Mouse (Mus musculus): Measurements from ENCODE around the gene Rbm20. TPM values are rescaled to one million over a fixed set of nuclear protein-coding genes. Genes with fewer than 3 reads are reported as not detected.
A peak's percentile ranks its signal among the peaks of the same experiment; 100 is the strongest.

The Rbm20 gene
- polyA plus RNA-seq, 1 experiment, result 3.8 TPM

DNA sequence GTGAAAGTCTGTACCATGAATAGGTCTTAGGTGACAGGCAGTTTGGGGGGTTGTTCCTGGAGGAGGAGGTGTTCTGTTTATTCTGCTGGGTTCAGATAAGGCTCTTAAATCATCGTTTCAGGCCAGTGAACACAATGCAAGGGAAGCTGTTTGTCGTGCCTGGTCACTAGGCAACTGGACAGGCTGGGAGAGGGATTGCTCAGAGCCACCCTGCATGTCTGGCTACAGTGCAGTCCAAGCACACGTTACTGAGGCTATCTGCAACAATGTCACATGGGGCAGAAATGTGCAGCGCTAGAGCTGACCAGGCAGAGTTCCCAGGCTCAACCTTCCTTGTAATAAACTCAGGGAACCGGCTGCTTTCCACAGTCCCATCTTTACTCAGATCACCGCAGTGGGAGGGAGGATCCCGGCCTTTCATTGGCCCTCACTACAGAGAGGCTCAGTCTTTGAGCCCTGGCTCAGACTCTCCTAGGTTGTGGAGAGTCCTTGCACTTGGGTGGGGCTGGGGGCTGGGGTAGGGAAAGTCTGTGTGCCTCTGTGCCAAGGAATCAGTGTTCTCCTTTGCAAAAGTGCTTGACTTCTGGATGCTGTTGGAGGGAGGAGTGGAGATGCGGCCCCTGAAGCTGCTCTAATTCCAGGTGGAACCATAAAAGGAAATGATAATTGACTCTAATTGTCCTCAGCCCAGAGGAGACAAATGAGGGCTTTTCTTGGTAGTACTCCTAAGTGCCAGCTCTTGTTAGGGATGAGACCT is 153.5 kb downstream of the Rbm20 start:
- Histone ChIP-seq H3K4me3 (replicated peaks; ENCODE audit: extremely low read depth, low read depth, low read length) (no peak overlapping the region), H3K4me1 (ENCODE audit: control insufficient read depth, insufficient read depth, low read length) (no peaks in the 10 kb centered on the region; the same call in 1 of the 2 replicates)
- WGBS, result 9% methylated on average over 8 of the region's 8 CpGs
- TF ChIP-seq POLR2A (IDR thresholded peaks at IDR 0.05; ENCODE audit: borderline replicate concordance, extremely low read depth, low read depth, low read length), result no peak
- TF ChIP-seq CTCF (IDR thresholded peaks at IDR 0.05; ENCODE audit: insufficient read depth, low read length), result no peak
- DNase-seq, result no peak

DNA sequence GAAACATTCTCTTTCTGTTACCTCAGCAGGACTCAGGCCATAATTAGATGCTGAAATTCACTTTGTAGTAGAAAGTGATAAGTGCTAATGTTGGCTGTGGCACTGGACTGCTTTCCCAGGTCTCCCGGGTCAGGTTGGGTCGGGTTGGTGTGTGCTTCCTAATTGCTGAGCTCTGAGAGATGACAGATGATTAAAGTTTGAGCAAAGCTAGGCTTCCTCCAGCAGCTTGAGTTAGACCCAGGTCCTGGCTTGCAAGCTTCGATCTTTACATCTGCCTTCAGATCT is 154.0 kb downstream of the Rbm20 start:
- H3K4me1 ChIP-seq (ENCODE audit: control insufficient read depth, insufficient read depth, low read length), result no peaks in the 10 kb centered on the region; the same call in 1 of the 2 replicates
- H3K4me3 ChIP-seq (replicated peaks; ENCODE audit: extremely low read depth, low read depth, low read length), result no peak overlapping the region
- no peak for DNase-seq
- TF ChIP-seq CTCF (IDR thresholded peaks at IDR 0.05; ENCODE audit: insufficient read depth, low read length) (no peak), POLR2A (IDR thresholded peaks at IDR 0.05; ENCODE audit: borderline replicate concordance, extremely low read depth, low read depth, low read length) (no peak)
- WGBS, result 40% methylated on average over 3 of the region's 3 CpGs

DNA sequence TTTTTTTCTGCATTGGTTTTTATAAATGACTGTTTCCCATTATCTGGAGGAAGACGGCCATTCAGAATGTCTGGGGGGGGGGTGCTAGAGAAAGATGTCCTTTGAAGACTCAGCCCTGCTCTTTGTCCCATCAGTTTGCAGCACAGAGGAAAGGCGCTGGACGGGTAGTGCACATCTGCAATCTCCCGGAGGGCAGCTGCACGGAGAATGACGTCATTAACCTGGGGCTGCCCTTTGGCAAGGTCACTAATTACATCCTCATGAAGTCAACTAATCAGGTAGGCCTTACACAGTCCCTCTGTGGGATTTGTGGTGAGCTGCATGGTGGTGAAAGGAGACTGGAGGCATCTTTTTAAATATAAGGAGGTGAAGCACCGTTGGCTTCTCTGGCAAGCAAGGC is 155.4 kb downstream of the Rbm20 start:
- Histone ChIP-seq H3K4me1 (ENCODE audit: control insufficient read depth, insufficient read depth, low read length) (no peaks in the 10 kb centered on the region; the same call in 1 of the 2 replicates), H3K4me3 (replicated peaks; ENCODE audit: extremely low read depth, low read depth, low read length) (no peak overlapping the region)
- WGBS, result 68% methylated on average over 7 of the region's 7 CpGs
- no peak for DNase-seq
- TF ChIP-seq CTCF (IDR thresholded peaks at IDR 0.05; ENCODE audit: insufficient read depth, low read length) (no peak), POLR2A (IDR thresholded peaks at IDR 0.05; ENCODE audit: borderline replicate concordance, extremely low read depth, low read depth, low read length) (no peak)

DNA sequence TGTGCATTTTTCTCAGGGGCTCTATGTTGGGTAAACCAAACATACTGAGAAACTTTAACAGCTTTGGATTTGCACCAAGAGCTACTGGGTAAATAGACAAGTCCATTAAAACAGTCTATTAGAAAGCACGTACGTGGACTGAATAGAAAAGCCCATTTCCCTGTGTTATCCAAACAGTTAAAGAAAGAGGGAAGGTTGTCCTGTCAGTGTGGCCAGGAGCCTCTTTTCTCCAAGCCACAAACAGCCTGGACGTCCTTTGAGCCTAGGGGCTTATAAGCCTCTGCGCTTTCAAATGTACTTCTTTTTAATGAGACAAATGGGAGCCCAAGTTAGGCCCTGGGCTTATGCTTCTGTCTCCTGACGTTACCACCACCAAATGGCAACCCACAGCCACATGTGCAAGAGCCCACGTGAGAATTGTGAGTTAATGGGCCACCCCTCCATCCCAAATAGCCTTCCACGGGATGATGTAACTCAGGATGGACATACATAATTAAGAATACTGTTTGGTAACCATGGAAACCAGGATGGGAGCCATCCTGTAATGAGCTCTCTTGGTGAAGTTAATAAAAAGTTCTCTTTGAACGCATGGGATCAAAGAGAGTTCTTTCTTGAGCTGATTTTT is 156.8 kb downstream of the Rbm20 start:
- H3K4me1 ChIP-seq (ENCODE audit: control insufficient read depth, insufficient read depth, low read length), result no peaks in the 10 kb centered on the region; the same call in 1 of the 2 replicates
- no peak for DNase-seq
- H3K4me3 ChIP-seq (replicated peaks; ENCODE audit: extremely low read depth, low read depth, low read length), result no peak overlapping the region
- no peak for TF ChIP-seq CTCF (IDR thresholded peaks at IDR 0.05; ENCODE audit: insufficient read depth, low read length)
- no peak for TF ChIP-seq POLR2A (IDR thresholded peaks at IDR 0.05; ENCODE audit: borderline replicate concordance, extremely low read depth, low read depth, low read length)
- WGBS, result 71% methylated on average over 8 of the region's 8 CpGs

DNA sequence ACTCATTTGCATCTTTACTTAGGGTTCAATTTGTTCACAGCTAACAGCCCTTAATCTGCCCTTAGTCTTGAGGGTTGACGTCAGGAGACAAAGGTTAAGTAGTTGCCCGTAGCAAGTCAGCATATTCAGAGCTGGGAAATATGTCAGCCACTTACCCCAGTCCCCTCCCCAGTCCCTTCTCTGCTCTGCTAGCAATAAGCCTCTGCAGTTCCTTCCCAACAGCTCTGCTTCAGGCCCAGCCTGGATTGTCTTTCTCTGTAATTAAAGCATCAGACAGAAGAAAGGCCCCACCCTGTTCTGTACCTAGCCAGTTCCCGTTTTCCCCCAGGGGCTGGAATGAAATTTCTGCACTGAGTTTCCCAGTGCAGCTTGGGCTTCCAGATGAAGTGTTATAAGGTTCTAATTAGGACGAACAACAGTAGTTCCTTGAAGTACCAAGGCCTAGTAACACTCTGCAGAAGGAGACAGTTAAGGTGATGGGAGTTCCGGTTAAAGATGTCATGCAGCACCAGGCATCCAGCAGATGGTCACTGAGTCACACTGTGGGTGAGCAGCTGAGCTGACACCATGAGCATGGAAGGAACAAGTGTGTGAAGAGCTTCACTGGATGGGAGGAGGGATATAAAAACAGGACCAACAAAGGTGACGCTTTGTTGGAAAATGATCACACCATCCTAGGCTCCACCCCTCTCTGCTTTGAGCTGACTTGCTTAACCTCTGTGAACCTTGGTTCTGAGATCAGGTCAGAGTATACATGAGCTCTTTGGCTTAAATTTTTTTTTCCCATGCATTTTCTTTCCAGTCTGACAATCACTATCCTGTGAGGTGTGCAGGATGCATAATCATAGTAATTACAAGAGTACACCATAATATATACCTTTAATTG is 159.7 kb downstream of the Rbm20 start:
- Histone ChIP-seq H3K4me1 (ENCODE audit: control insufficient read depth, insufficient read depth, low read length) (no peaks in the 10 kb centered on the region), H3K4me3 (replicated peaks; ENCODE audit: extremely low read depth, low read depth, low read length) (no peak overlapping the region)
- TF ChIP-seq POLR2A (IDR thresholded peaks at IDR 0.05; ENCODE audit: borderline replicate concordance, extremely low read depth, low read depth, low read length) (no peak), CTCF (IDR thresholded peaks at IDR 0.05; ENCODE audit: insufficient read depth, low read length) (no peak)
- WGBS, result 75% methylated on average over 6 of the region's 6 CpGs
- no peak for DNase-seq

DNA sequence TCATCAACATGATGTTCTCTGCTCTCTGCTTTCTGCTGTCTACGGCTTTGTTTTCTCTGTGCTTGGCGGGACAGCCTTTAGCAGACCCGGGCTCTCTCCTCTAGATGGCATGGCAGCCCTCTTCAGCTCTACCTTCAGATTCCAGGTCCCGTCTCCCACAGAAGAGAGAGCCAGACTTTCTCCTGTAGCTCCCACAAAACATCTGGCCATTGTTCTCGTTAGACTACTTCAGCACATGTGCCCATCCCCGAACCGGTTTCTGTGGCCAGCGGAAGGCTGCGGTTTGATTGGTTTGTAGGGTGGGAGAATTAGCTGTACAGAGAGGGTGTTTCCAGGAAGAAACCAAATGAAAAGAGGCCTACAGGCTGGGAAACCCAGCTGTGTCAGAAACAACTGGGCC is 161.7 kb downstream of the Rbm20 start:
- WGBS, result 46% methylated on average over 9 of the region's 9 CpGs
- DNase-seq, result no peak
- Histone ChIP-seq H3K4me1 (ENCODE audit: control insufficient read depth, insufficient read depth, low read length) (no peaks in the 10 kb centered on the region), H3K4me3 (replicated peaks; ENCODE audit: extremely low read depth, low read depth, low read length) (no peak overlapping the region)
- TF ChIP-seq POLR2A (IDR thresholded peaks at IDR 0.05; ENCODE audit: borderline replicate concordance, extremely low read depth, low read depth, low read length), result no peak
- TF ChIP-seq CTCF (IDR thresholded peaks at IDR 0.05; ENCODE audit: insufficient read depth, low read length), result no peak

DNA sequence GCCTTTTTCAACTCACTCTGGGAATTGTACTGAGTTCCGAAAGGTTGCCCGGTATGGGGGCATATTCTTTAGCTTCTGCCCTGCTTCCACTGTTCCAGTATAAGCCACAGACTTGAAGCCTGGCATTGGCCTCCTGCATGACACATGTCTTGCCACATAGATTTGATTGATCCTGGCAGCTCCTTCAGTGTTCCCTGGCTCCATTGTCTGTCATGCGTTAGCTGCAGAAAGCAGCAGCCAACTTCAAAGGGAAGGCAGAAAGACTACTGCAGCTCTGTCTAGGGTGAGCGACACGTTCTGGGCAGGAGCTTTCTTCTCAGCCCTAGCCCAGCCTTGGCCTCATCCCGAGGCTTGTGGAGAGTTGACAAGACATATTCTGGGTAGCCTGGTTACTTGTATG is 162.7 kb downstream of the Rbm20 start:
- DNase-seq, result no peak
- no peaks in the 10 kb centered on the region for H3K4me1 ChIP-seq (ENCODE audit: control insufficient read depth, insufficient read depth, low read length)
- 80% methylated on average over 6 of the region's 6 CpGs for WGBS
- H3K4me3 ChIP-seq (replicated peaks; ENCODE audit: extremely low read depth, low read depth, low read length), result no peak overlapping the region
- TF ChIP-seq CTCF (IDR thresholded peaks at IDR 0.05; ENCODE audit: insufficient read depth, low read length) (no peak), POLR2A (IDR thresholded peaks at IDR 0.05; ENCODE audit: borderline replicate concordance, extremely low read depth, low read depth, low read length) (no peak)

DNA sequence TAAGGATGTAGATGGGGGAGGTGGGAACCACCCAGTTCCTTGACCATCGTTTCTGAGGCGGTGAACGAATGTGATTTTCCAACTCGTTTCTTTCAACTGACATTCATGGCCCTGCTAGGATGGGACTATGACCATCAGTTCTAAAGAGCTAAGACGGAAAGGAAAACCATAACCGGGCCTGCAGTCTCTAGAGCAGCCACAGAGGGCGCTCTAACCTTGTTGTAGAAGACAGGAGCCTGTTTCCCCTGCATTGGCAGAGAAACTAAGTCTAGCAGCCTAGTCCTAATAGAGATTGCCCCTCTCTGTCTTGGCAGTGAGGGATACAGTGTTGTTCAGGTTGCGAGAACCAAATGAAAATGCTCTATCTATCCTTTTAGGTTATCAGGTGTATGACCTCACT is 164.8 kb downstream of the Rbm20 start:
- DNase-seq, result peak; percentile 45
- WGBS, result 66% methylated on average over 8 of the region's 8 CpGs
- Histone ChIP-seq H3K4me3 (replicated peaks; ENCODE audit: extremely low read depth, low read depth, low read length) (no peak overlapping the region), H3K4me1 (ENCODE audit: control insufficient read depth, insufficient read depth, low read length) (no peaks in the 10 kb centered on the region)
- TF ChIP-seq CTCF (IDR thresholded peaks at IDR 0.05; ENCODE audit: insufficient read depth, low read length) (peak; percentile 51), POLR2A (IDR thresholded peaks at IDR 0.05; ENCODE audit: borderline replicate concordance, extremely low read depth, low read depth, low read length) (no peak)

DNA sequence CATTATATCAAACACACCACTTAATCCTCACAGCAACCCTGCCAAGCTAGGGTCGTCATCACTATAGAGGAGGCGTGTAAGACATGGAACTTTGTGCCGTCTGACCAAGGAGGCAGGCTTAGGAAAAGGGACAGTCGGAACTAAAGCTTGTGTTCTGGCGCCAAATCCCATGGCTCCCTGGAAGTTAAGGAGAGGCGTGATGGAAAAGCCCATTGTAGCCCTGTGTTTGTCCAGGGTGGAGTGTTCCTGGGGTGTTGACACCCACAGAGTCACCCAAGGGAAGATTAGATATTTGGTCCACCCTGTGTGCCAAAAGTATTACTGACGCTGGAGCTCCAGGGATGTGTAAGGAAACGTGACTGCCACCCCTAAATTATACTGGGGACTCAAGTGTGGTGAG is 166.9 kb downstream of the Rbm20 start:
- 73% methylated on average over 8 of the region's 8 CpGs for WGBS
- DNase-seq, result no peak
- TF ChIP-seq CTCF (IDR thresholded peaks at IDR 0.05; ENCODE audit: insufficient read depth, low read length) (no peak), POLR2A (IDR thresholded peaks at IDR 0.05; ENCODE audit: borderline replicate concordance, extremely low read depth, low read depth, low read length) (no peak)
- Histone ChIP-seq H3K4me1 (ENCODE audit: control insufficient read depth, insufficient read depth, low read length) (no peaks in the 10 kb centered on the region), H3K4me3 (replicated peaks; ENCODE audit: extremely low read depth, low read depth, low read length) (no peak overlapping the region)

Measured in lung, adult 2 months (tissue).